Mouse (Mus musculus): ENCODE results near the gene Anks3. TPM values are rescaled to one million over a fixed set of nuclear protein-coding genes. Genes with fewer than 3 reads are reported as not detected.

Anks3 gene
- polyA plus RNA-seq, 1 experiment from 2014 or later = 21.6 TPM

DNA sequence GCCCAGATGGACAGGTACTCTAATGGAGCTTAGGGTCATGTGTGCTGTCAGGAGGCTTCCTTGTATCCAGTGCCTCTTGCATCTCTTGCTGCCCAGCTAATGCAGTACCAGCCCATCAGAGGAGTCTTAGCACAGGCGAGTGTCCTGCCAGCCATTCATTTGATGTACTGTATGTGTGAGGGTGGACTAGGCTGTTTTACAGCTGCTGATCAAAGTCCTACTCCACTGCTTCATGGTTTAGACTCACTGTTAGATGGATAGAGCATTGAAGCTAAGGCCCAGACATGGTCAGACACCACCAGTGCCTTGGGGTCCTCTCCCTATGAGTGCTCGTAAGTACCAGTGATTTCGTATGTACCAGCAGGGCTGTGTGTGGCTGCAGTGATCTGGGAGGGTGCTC is 59.1 kb downstream of the Anks3 start:
- no peak for DNase-seq (ENCODE audit: low spot score)
- Histone ChIP-seq H3K9ac (ENCODE audit: low read length) (no peak overlapping the region), H3K9me3 (ENCODE audit: control insufficient read depth, low read length) (no peaks in the 10 kb centered on the region), H3K4me1 (replicated peaks; ENCODE audit: control insufficient read depth, insufficient read depth) (no peaks in the 10 kb centered on the region), H3K4me3 (ENCODE audit: low read depth, low read length) (no peak overlapping the region), H3K36me3 (ENCODE audit: control insufficient read depth, insufficient read depth, low read length) (0 out of 2 replicates have a peak, but pooled peaks cover 5% of the 10 kb centered on the region), H3K27ac (replicated peaks) (no peak overlapping the region), H3K4me2 (replicated peaks; ENCODE audit: low read depth) (no peak overlapping the region), H3K27me3 (ENCODE audit: control insufficient read depth, insufficient read depth, low read length) (no peaks in the 10 kb centered on the region)
- ATAC-seq (ENCODE audit: low FRiP score, low TSS enrichment) = no peak
- WGBS = 91% methylated on average over 3 of the region's 3 CpGs
- TF ChIP-seq EP300 (optimal IDR thresholded peaks at IDR 0.05) = no peak
- TF ChIP-seq CTCF (IDR thresholded peaks at IDR 0.05; ENCODE audit: low read depth) = no peak

DNA sequence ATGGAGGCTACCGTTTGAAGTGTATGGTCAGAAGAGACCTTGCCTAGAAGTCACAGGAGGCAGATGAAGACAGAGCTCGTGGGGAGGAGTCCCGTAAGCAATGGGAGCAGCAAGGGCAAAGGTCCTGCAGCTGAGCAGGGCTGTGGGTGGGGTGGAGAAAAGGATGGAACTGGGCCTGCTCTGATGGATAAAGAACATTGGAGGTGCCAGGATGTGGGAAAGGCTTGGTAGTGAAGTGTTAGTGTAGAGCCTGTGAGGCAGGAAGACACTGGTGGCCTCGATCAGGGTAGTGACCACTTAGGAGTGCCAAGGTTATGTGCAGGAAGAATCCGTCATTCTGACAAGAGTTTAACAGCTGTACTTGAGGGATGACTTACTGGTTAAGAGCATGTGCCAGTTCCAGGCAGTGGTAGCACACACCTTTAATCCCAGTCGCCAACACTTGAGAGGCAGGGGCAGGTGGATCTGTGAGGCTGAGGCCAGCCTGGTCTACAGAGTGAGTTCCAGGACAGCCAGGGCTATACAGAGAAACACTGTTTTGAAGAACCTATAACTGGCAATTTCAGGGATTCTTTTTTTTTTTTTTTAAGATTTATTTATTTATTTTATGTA is 60.4 kb downstream of the Anks3 start:
- DNase-seq (ENCODE audit: low spot score) = no peak
- H3K27ac ChIP-seq (replicated peaks) = no peak overlapping the region
- H3K36me3 ChIP-seq (ENCODE audit: control insufficient read depth, insufficient read depth, low read length) = 0 out of 2 replicates have a peak, but pooled peaks cover 3% of the 10 kb centered on the region
- H3K27me3 ChIP-seq (ENCODE audit: control insufficient read depth, insufficient read depth, low read length) = no peaks in the 10 kb centered on the region
- 56% methylated on average over 6 of the region's 6 CpGs for WGBS
- TF ChIP-seq CTCF (IDR thresholded peaks at IDR 0.05; ENCODE audit: low read depth) = no peak
- no peak for TF ChIP-seq EP300 (optimal IDR thresholded peaks at IDR 0.05)
- no peaks in the 10 kb centered on the region for H3K9me3 ChIP-seq (ENCODE audit: control insufficient read depth, low read length)
- no peak for ATAC-seq (ENCODE audit: low FRiP score, low TSS enrichment)
- no peak overlapping the region for H3K9ac ChIP-seq (ENCODE audit: low read length)
- no peak overlapping the region for H3K4me2 ChIP-seq (replicated peaks; ENCODE audit: low read depth)
- no peaks in the 10 kb centered on the region for H3K4me1 ChIP-seq (replicated peaks; ENCODE audit: control insufficient read depth, insufficient read depth)
- no peak overlapping the region for H3K4me3 ChIP-seq (ENCODE audit: low read depth, low read length)

DNA sequence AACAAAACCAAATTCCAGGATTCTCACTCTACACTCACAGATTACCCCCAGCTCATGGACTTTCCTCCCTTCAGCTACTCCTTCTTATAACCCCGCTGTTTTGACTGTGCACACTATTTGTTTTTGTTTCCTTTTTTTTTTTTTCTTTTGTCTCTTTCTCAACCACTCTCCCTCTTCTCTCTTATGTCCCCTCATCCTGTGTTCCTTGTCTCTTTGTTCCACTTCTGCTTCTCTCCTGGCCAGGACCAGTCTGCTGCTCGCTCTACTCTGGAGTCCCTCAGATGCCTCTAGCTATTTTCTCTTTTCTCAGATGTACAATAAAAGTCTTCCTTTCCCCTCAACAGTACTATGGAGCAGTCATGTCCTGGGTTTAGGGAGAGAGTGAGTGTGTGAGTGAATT is 61.6 kb downstream of the Anks3 start:
- no peak for DNase-seq (ENCODE audit: low spot score)
- 0 out of 2 replicates have a peak, but pooled peaks cover 1% of the 10 kb centered on the region for H3K36me3 ChIP-seq (ENCODE audit: control insufficient read depth, insufficient read depth, low read length)
- no peak overlapping the region for H3K4me3 ChIP-seq (ENCODE audit: low read depth, low read length)
- TF ChIP-seq EP300 (optimal IDR thresholded peaks at IDR 0.05) (no peak), CTCF (IDR thresholded peaks at IDR 0.05; ENCODE audit: low read depth) (no peak)
- WGBS = 86% methylated on average over 2 of the region's 2 CpGs
- no peaks in the 10 kb centered on the region for H3K27me3 ChIP-seq (ENCODE audit: control insufficient read depth, insufficient read depth, low read length)
- no peak overlapping the region for H3K9ac ChIP-seq (ENCODE audit: low read length)
- H3K9me3 ChIP-seq (ENCODE audit: control insufficient read depth, low read length) = no peaks in the 10 kb centered on the region
- H3K4me1 ChIP-seq (replicated peaks; ENCODE audit: control insufficient read depth, insufficient read depth) = no peaks in the 10 kb centered on the region
- no peak overlapping the region for H3K27ac ChIP-seq (replicated peaks)
- H3K4me2 ChIP-seq (replicated peaks; ENCODE audit: low read depth) = no peak overlapping the region
- no peak for ATAC-seq (ENCODE audit: low FRiP score, low TSS enrichment)

DNA sequence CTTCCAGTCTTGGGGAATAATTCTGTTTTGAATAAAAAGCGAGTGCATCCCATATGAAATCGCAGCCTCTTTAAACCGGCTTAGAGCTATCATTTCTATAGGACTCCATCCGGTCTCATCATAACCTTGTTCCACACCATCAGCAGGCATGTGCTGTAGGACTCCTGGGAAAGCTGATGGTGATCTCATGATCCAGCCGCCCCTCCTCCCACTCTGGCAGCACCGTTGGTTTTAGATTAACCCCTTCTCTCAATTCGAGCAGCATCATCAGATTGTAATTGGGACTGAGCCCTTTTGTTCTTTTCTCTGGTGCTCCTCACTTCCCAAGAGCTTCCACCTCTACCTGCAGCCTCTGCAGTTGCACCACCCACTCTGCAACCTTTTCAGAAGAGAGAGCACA is 62.8 kb downstream of the Anks3 start:
- TF ChIP-seq CTCF (IDR thresholded peaks at IDR 0.05; ENCODE audit: low read depth) = no peak
- no peak for TF ChIP-seq EP300 (optimal IDR thresholded peaks at IDR 0.05)
- no peak for ATAC-seq (ENCODE audit: low FRiP score, low TSS enrichment)
- Histone ChIP-seq H3K27ac (replicated peaks) (no peak overlapping the region), H3K9ac (ENCODE audit: low read length) (no peak overlapping the region), H3K4me1 (replicated peaks; ENCODE audit: control insufficient read depth, insufficient read depth) (no peaks in the 10 kb centered on the region), H3K4me2 (replicated peaks; ENCODE audit: low read depth) (no peak overlapping the region), H3K9me3 (ENCODE audit: control insufficient read depth, low read length) (no peaks in the 10 kb centered on the region), H3K4me3 (ENCODE audit: low read depth, low read length) (no peak overlapping the region), H3K27me3 (ENCODE audit: control insufficient read depth, insufficient read depth, low read length) (no peaks in the 10 kb centered on the region), H3K36me3 (ENCODE audit: control insufficient read depth, insufficient read depth, low read length) (no peaks in the 10 kb centered on the region)
- DNase-seq (ENCODE audit: low spot score) = no peak
- 62% methylated on average over 7 of the region's 7 CpGs for WGBS

DNA sequence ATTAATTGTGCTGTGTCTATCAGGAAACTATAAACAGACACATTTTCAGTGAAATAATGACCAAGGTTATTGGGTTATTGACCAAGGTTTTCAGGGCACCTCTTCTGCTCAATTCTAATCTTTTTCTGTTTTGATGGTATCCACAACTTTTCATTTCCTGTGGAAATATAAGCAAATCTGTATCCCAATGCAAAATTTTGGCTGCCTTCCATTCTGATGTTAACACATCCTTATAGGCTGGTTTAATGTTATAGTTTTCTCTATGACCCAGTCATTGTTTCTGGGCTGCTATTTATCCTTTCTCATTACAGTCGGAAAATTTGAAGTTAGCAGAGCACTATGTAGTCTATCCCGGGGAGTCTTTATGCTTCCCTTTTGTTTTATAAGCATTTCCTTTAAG is 64.3 kb downstream of the Anks3 start:
- no peaks in the 10 kb centered on the region for H3K9me3 ChIP-seq (ENCODE audit: control insufficient read depth, low read length)
- no peak overlapping the region for H3K4me2 ChIP-seq (replicated peaks; ENCODE audit: low read depth)
- no peak overlapping the region for H3K9ac ChIP-seq (ENCODE audit: low read length)
- no peaks in the 10 kb centered on the region for H3K36me3 ChIP-seq (ENCODE audit: control insufficient read depth, insufficient read depth, low read length)
- no peak for TF ChIP-seq EP300 (optimal IDR thresholded peaks at IDR 0.05)
- TF ChIP-seq CTCF (IDR thresholded peaks at IDR 0.05; ENCODE audit: low read depth) = no peak
- ATAC-seq (ENCODE audit: low FRiP score, low TSS enrichment) = no peak
- WGBS = 52% methylated on average over 2 of the region's 2 CpGs
- H3K4me1 ChIP-seq (replicated peaks; ENCODE audit: control insufficient read depth, insufficient read depth) = no peaks in the 10 kb centered on the region
- DNase-seq (ENCODE audit: low spot score) = no peak
- H3K27me3 ChIP-seq (ENCODE audit: control insufficient read depth, insufficient read depth, low read length) = no peaks in the 10 kb centered on the region
- H3K4me3 ChIP-seq (ENCODE audit: low read depth, low read length) = no peak overlapping the region
- H3K27ac ChIP-seq (replicated peaks) = no peak overlapping the region

DNA sequence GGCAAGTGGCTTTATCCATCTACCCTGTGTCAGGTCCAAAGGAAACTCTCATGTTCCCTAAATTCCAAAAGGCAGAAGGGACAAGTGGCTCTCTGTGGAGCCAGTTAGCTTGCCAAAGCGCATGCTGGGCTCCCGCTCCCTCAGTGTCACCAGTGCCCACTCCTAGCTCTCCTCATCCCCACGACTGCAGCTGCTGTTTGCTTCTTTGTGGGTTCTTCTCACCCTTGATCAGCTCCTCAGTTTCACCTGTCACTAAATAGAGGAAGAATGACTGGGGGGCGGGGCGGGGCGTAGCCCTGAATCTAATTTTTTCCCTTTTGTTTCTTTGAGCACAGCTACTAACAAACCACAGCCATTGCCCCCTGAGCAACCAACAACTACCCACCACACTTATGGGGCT is 65.1 kb downstream of the Anks3 start:
- DNase-seq (ENCODE audit: low spot score) (no peak), ATAC-seq (ENCODE audit: low FRiP score, low TSS enrichment) (no peak)
- H3K4me3 ChIP-seq (ENCODE audit: low read depth, low read length) = no peak overlapping the region
- TF ChIP-seq CTCF (IDR thresholded peaks at IDR 0.05; ENCODE audit: low read depth) (no peak), EP300 (optimal IDR thresholded peaks at IDR 0.05) (no peak)
- H3K27me3 ChIP-seq (ENCODE audit: control insufficient read depth, insufficient read depth, low read length) = no peaks in the 10 kb centered on the region
- no peak overlapping the region for H3K27ac ChIP-seq (replicated peaks)
- no peaks in the 10 kb centered on the region for H3K36me3 ChIP-seq (ENCODE audit: control insufficient read depth, insufficient read depth, low read length)
- no peak overlapping the region for H3K9ac ChIP-seq (ENCODE audit: low read length)
- H3K4me1 ChIP-seq (replicated peaks; ENCODE audit: control insufficient read depth, insufficient read depth) = no peaks in the 10 kb centered on the region
- no peaks in the 10 kb centered on the region for H3K9me3 ChIP-seq (ENCODE audit: control insufficient read depth, low read length)
- no peak overlapping the region for H3K4me2 ChIP-seq (replicated peaks; ENCODE audit: low read depth)
- 87% methylated on average over 6 of the region's 6 CpGs for WGBS

All from stomach, postnatal 0 days (tissue).